Mouse (Mus musculus) embryonic fibroblast, embryonic 13.5 days (primary cell): ENCODE measurements around the gene Amy2a1. TPM values are rescaled to one million over a fixed set of nuclear protein-coding genes. Genes with fewer than 3 reads are reported as not detected.
"Not testable (repeated sequence)": the region's sequence is repeated elsewhere in the genome, so short reads cannot be mapped to it uniquely, and the experiment has no call there.

Experiments
- H3K27ac ChIP-seq: 2 replicates; pipeline ENCODE4 v1.5.1; 2012; ENCODE audit warnings: low read length, control low read depth, inconsistent platforms; ENCODE audit not compliant: insufficient read depth
- H3K4me1 ChIP-seq: 2 replicates; pipeline ENCODE4 v1.6.1; 2011; ENCODE audit warnings: low read length; ENCODE audit not compliant: control insufficient read depth, insufficient read depth
- H3K4me3 ChIP-seq: 2 replicates; pipeline ENCODE4 v1.5.1; 2011; ENCODE audit warnings: mild to moderate bottlenecking, control low read depth, low read length; ENCODE audit not compliant: insufficient read depth
- CTCF ChIP-seq: IDR thresholded peaks from 2 replicates; pipeline ENCODE4 v1.5.1; 2011; ENCODE audit warnings: mild to moderate bottlenecking, control low read depth, low read length, moderate library complexity, borderline replicate concordance; ENCODE audit not compliant: insufficient read depth
- POLR2A ChIP-seq: IDR thresholded peaks from 2 replicates; pipeline ENCODE4 v1.6.1; 2011; ENCODE audit warnings: low read depth, mild to moderate bottlenecking, control low read depth, low read length, moderate library complexity
- polyA plus RNA-seq: library from polyadenylated mRNA; stranded (reverse); fragments of >200 nt; gene quantifications from 2 replicates; pipeline ENCODE4 v1.2.4, GENCODE M21; 2011; ENCODE audit warnings: low read depth; ENCODE audit not compliant: missing spikeins, insufficient read length

Gene Amy2a1
- not detected in 2 replicates for polyA plus RNA-seq

DNA sequence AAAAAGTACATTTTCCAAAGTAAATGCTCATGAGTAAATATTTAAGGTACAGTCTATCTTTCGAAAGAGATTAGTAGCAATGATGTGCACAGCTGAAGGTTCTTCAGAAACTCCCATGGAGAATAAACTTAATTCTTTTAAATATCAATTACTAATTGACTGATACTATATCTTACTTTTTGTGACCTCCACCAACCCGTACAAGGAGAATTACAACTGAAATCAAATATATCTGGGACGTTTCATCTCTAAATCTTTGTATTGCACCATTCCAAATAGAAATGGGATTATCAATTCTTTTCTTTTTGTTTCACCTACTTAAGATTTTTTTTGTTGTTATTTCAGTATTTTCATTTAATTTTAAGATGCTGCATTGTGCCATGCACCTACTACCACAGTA lies at the start of gene Amy2a1:
Gene Amy2a1, minus strand, starts transcription at position 101 of the 400 bp plus-strand sequence.
- not testable (repeated sequence) for H3K4me3 ChIP-seq, H3K27ac ChIP-seq, H3K4me1 ChIP-seq

DNA sequence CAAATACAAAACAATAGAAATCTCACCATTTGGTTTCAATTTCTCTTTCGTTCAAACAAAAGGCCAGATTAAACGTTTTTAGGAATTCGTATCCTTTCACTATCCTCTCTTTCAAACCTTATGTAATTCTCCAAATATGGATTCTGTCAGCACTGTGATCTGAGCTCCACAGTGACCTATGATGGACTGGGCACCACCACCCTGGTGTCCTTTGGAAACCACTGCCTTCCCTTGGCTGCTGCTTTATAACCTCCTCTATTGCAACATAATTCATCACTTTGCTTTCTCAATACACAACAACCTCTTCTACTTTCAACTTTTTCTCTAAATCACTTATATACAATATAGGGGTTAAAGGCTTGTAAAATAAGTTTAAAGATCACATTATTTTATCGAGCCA lies 42.4 kb upstream of the Amy2a1 start:
- Histone ChIP-seq H3K27ac (no peak overlapping the region), H3K4me1 (no peaks in the 10 kb centered on the region)
- TF ChIP-seq POLR2A (no peak), CTCF (no peak)

GRCm38 (mm10) chr3:113574138-113574537 lies 41.9 kb upstream of the Amy2a1 start:
- Histone ChIP-seq H3K4me3 (no peak overlapping the region), H3K27ac (no peak overlapping the region), H3K4me1 (no peaks in the 10 kb centered on the region)
- no peak for TF ChIP-seq POLR2A

More for the DNA sequence above, 42.4 kb upstream of the Amy2a1 start:
- H3K4me3 ChIP-seq, result no peak overlapping the region

- no peak for TF ChIP-seq POLR2A
- no peak for TF ChIP-seq CTCF
- Histone ChIP-seq H3K27ac (no peak overlapping the region), H3K4me3 (no peak overlapping the region), H3K4me1 (no peaks in the 10 kb centered on the region)
Measured at GRCm38 (mm10) chr3:113572158-113572557, 39.9 kb upstream of the Amy2a1 start.

DNA sequence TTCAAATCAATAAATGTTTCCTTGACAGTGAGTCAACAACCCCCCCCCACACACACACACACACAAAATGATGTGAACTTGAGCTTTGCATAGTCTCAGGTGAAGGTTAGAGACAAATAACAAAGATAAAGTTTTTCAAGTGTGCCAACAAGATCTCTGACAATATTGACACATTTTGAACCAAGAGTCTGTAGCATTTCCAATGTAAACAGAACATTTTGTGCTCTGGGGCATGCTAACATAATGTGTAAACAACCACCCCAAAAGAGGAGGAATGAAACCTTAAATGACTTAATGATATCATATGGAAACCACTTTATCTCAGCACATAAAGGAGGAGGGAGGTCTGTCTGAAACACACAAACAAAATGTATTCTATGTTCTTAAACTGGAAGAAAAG lies 7.5 kb upstream of the Amy2a1 start:
- Histone ChIP-seq H3K4me1 (no peaks in the 10 kb centered on the region), H3K27ac (no peak overlapping the region), H3K4me3 (no peak overlapping the region)
- TF ChIP-seq CTCF (no peak), POLR2A (no peak)

Other genes starting within 250 kb of the Amy2a1 start
- not detected in 2 replicates for gene Amy2a4, start 241.0 kb downstream of the Amy2a1 start, polyA plus RNA-seq
- gene Amy2a3, start 208.4 kb downstream of the Amy2a1 start, polyA plus RNA-seq, result not detected in 2 replicates
- gene Amy2a2, start 175.8 kb downstream of the Amy2a1 start, polyA plus RNA-seq, result not detected in 2 replicates
- 2.0 and 2.6 TPM in 2 replicates for gene Amy1, start 74.3 kb upstream of the Amy2a1 start, polyA plus RNA-seq
- 23.9 and 27.9 TPM in 2 replicates for gene Rnpc3, start 97.7 kb upstream of the Amy2a1 start, polyA plus RNA-seq